Mouse (Mus musculus) R1 (cell line): ENCODE measurements around the gene Zfp800.
A peak's percentile ranks its signal among the peaks of the same experiment; 100 is the strongest.

Experiments
- DNase-seq: peaks from one replicate; pipeline ENCODE4 v3.0.0-alpha.2; 2018; ENCODE audit warnings: low read depth, low spot score

The Zfp800 gene

DNA sequence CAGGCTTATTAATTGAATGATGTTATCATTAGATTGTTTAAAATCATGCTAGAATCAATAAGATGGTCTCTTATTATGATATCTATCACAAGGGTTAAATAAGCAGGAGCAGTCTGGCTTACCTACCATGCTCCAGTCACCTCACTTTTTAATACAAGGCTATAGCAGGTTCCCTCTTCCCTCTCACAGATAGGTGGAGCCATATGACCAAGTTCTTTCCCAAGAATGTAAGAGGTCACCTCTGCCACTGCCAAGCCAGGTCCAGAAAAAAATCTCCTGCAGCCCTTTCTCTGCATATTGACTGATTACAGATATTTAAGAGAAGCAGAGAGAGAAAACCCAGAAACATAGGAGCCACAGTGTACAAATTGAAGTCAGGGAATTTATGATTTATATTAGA is 88.1 kb downstream of the Zfp800 start:
- no peak for DNase-seq

DNA sequence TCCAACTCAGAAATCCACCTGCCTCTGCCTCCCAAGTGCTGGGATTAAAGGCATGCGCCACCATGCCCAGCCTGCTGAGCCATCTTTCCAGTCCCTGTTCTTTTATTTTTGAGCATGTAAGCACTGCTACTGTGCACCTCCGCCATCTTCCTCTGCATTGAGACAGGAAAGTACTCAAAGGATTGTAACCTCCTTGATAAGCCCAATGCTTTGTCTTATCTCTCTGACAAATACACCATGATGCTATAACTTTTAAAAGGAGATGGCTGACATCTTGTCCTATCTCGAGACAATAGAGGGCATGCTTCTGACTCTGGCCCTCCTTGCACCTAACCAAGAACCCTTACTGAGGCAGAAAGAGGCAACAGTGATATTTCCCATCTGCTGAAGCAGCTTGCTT is 88.9 kb downstream of the Zfp800 start:
- no peak for DNase-seq

DNA sequence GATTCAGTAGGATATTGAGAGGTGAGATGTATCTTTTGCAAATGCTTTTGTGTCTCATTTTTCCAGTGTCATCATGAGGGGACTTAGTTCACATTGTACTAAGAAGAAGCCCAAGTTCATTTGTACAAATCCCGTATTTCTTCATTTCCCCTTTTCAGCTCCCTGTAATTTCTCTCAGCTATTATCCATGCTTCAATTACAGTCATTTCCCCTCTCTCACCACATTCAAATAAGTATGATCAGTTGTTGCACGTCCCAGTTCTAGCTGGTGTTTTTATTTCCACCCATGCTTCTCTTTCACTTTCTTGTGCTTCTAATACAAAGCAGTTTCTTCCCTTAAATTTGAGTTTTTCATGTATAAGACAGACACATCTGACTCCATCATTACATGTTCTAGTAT is 91.1 kb downstream of the Zfp800 start:
- no peak for DNase-seq

DNA sequence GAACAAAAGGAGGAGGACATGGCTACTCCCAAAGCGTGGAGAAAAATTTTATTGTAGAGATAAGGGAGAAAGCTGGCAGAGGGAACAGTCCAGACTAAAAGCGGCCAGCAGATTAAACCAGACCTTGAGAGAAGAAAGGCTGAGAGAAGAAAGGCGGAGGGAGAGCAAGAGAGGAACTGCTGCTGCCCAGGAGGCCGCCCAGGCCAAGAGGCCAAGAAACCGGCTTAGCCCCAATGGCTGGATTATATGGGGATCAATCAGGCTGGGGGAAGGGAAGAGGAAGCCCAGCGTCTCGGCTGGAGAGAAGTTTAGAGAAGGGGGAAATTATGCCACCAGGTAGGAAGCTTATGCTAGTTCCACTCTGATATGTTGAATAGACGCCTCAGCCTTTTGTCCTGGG is 101.5 kb downstream of the Zfp800 start:
- DNase-seq: no peak

DNA sequence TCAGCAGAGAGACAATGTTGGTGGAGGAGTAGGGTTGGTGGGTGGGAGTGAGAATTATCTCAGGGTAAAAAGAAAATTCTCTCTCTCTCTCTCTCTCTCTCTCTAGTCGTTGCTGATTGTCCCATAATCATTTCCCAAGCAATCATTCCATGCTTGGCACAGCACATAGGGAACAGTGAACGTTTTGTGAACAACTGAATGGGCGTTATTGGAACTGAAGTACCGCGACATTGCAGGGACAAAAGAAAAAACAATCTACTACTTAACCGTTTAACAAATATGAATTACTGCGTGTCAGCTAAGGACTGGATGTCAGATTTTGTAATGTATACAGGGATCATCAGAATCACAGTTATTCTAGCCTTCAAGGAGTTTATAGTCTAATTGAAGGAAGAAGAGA is 102.2 kb downstream of the Zfp800 start:
- no peak for DNase-seq

DNA sequence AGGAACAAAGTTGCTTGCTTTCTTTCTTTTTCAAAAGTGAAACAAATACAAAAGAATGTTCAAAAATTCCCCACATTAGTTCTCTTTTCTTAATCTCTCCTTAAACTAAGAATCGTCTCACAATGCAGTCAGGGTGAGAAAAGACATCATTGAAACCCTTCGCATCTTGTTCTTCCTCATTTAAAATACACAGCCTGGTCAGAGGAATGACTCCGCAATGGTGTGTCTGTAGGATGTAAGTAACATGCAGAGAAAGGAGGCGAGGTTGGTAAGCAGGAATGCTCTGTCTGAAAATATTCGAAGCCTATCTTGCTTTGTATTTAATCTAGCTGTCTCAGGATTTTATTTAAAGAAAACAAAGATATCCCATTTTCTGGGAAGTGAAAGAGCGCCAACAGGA is 105.0 kb downstream of the Zfp800 start:
- no peak for DNase-seq

DNA sequence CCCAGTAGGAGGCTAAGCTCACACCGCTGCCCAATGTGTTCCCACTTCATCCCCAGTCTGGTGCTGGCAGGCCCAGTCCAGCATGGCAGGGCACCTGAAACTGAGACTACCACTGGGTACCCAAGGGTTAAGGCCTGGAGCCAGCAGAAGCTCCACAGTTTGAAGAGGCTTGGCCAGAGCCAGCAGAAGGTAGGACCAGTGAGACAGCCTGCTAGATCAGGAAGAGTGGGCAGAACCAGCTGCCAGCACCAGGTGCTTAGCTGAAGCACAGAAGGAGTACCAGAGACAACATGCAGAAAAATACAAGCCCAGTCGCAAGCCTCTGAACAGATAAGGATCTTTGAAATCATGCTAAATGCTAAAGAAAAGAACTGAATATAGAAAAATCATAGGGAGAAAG is 117.9 kb downstream of the Zfp800 start:
- no peak for DNase-seq

DNA sequence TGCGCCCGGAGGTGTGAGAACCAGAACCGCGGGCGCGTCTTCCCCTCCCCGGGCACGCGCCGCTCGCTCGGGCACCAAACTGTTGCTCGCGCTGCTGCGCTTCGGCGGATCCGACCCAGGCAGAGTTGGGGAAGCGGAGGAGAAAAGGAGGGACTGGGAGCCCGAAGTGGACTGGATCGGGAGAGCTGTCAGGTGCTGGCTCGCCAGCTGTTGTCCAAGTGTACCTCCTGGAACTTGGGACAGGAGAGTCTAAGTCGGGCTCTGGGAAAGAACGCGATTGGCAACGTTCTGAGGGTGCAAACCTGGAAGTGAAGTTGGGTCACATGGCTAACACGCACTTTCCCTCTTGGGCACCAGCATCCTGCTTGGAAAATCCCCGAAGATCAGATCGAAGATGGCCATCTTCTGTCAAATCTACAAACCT is 135.6 kb downstream of the Zfp800 start:
- peak; percentile 69 for DNase-seq

DNA sequence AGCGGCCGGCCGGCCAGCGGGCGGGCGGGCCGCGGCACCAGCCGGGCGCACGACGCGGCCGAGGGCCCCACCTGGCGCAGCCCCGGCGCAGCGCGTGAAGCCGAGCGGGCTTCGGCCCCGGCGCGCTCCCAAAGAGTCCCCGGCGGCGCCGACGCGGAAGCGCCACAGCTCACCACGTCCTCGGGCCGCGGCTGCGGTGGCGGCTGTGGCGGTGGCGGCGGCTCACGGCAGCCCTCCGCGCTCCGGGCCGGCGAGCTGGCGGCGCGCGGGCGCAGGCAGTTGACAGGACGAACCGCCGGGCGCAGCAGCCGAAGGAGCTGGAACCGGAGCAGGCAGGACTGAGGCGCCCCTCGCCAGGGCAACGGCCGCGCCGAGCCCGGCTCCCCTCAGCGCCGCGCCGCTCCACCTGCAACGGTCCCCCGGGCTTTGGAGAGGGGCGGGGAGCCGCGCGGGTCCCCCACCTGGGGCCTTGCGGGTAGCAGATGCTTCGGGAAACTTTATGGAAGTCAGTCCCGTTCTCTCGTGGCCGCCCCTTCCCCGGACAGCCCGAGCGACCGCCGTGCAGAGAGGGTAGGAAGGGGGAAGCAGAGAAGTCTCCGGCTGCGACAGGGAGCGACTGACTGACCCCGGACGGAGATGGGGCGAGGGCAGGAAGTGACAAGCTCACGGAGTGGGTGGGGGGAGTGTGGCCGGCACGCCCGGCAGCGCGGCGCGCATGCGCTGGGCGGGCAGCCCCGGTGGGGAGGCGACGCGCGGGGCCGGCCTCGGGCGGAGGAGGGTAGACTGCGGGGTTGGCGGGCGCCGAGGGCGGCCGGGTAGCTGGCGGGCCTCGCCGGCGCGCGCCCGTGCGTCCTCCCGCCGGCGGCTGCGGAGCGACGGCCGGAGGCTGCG is 136.3 kb downstream of the Zfp800 start:
- peak; percentile 89 for DNase-seq

DNA sequence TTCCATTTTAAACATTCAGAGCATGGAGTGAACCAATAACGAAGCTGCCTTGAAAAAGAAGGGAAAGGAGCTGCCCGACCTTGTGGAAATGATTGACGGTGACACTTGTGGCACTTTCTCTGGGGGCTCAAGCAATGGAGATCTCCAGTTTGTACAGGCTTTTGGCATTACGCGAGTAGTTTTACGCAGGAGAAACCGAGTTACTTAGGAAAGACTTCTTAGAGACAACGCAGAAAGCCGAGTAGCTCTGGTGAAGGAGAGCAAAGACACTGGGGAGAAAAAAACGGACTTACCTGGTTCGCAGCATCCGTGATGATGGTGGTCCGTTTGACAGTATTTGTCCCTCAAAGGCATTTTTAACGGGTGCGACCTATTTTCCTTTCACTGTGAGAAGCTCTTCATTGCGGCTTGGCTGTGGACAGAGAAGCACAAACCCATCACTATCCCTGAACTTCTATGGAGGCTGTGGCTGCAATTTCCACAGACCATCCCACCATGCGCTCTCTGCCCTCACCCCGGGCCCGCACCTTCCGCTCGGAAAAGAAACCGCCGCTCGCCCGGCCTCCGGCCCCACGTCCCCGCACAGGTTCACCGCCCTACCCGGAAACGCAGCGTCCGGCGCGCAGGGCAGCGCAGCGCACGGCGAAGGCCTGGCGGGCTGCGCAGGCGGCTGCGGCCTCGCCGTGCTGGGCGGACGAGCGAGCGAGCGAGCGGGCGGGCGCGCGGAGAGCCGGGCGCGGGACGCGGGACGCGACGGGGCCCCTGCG is 137.2 kb downstream of the Zfp800 start:
- DNase-seq: peak; percentile 59

DNA sequence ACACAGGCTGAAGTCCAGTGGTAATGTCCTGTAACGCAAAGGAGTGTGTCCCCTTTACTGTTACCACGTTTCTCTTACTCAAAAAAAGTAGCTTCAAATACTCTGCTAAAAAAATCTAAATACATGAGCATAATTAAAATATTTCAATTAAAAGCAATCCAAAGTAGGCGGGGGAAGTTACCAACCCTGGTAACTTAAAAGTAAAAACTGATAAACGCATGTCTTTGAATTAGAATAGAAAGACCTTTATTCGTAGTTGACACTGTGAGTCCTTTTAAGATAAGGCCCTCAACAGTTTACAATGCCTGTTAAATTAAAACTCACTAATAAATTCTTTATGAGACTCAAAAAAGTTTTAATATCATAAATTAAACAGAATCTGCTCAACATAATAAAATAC is 138.1 kb downstream of the Zfp800 start:
- no peak for DNase-seq

DNA sequence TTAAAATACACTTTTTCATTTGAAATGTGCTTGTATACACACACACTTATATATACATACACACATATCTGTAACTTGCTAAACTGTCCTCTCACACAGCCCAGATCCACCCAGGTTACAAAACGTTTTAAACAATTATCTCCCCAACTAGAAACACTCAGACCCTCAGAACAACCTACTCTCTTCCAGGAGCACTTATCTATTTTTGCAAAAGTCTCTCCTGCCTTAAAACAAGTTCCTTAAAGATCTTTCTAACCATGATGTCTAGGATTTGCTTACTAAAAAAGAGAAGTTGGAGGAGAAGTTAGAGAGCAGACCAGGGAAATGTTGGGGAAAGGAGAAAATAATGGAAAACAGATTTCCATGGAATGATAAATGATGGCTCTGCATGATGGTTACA is 139.4 kb downstream of the Zfp800 start:
- DNase-seq: no peak

DNA sequence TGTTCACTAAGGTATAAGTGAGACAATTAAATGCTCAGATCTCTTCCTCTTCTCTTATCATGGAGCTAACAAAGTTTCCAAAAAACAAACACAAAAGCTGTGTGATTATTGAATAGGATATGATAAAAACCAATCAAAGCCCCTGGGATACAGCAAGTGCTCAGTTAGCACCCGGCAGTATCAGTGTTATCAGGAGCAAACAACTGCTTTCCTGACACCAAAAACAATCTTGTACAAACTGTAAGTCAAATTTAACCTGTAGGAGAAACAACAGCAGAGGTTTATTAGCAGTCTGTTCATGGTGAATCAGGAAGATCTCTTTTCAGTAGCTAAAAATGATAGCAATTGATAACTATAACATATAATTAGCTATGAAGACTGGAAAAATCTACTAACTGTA is 140.0 kb downstream of the Zfp800 start:
- DNase-seq: no peak

DNA sequence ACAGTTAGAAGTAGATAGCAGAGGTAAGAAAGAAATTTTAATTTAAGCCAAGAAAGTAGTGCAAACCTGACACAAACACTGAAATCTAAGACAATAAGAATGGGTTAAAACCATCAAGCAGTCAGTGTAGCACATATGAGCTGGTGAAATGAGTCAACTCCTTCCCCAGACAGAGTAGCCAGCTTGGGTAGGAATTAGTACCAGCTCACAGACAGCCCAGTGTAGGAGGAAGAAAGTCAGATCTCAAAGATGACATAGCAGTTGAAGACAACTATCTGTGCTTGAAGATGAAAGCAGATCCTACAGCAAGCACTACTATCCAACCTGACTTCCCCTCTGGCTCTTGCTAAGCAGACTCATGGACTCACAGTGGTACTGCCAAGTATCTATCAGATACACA is 145.0 kb downstream of the Zfp800 start:
- DNase-seq: no peak

DNA sequence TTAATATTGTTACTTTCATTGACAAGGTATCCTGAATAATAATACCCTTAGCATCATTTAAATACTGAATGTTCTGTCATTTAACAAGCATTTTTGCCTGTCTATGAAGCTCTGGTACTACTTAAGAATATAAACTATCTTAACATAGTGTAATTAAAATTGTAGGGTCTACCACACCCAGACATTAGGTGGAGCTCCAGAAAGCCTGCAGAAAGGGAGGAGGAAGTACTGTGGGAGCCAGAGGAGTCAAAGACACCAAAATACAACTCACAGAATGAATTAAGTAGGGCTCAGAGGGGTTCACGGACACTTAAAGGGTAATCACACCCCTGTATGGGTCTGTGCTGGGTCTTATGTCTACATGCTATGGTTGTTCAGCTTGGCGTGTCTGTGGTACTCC is 149.6 kb downstream of the Zfp800 start:
- no peak for DNase-seq

DNA sequence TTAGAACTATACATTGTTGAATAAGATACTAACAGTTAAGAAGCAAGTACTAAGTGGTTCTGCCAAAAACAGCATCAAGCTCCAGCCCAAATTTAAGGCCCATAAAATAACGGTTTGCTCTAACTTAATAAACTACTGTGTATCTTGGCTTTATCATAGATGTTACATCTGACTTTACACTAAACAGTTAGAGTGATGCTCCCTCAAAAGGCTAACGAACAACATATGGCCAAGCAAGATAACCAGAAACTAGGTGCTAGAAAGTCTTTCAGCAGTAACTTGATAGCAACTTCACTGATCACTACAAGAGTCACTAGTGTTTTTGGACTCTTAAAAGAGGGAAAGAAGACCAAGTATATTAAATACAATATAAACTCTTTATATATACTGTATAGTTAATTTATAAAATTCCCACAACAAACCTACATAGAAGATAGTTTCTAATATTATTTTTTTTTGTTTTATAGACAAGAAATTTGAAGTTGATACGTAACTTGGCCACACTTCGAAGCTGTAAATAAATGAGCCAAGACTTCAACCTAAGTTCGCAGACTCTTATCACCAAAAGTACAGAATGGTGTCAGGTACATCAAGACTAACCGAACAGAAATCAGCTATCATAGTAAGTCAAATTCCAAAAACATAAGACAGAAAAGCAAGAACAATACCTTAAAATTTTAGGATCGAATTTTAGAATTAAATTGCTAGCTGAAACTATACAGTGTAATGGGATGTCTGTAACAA is 165.0 kb downstream of the Zfp800 start:
- no peak for DNase-seq

DNA sequence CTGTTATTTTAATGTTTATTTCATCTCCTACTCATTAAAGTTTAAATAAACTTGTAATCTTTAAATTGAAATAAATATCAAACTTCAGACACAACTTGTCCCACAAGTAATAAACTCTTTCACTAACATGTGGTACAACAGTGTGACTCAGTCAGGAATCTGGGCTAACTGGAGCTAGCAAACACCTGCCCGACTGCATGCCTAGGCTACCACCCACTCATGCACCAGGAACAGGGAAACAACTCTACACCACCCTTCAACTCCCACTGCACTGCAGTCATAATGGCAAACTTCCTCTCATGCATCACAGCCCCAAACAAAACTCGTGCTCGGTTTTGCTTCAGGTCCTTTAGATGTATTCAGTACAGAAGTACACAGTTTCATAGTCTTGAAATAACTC is 169.7 kb downstream of the Zfp800 start:
- no peak for DNase-seq

DNA sequence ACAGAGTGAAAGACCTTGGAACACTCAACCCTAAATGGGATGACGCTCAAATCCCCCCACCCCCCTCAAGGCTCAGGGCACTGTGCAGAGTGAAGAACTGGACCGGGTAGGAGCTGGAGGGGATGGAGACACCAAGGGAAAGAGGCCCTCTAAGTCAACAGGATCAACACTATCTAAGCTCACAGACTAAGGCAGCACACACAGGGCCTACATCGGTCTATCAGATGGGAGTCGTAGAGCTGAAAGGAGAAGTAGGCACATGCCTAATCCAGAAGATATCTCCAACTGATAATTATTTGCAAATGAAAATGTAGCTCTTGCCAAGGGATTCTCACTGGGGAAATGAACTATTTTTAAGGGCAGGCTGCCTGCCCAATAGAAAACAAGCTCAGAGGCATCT is 176.8 kb downstream of the Zfp800 start:
- DNase-seq: no peak

DNA sequence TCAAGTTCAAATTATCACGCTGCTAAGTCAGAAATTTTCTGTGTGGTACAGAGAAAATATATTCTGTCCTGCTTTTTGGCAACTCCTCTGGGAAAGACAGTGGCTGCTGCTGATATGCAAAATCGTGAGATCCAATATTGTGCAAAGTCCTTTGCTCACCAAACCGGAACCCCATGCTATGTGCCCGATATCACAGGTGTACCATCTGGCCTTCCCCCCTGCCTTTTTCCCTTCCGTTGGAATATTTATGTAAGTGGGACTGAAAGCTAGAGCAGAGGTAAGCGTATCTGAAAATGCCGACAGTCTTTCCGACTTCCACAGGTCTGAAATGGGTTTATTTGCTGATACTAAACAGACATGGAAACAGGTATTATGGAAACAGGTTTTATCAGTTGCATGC is 179.4 kb downstream of the Zfp800 start:
- no peak for DNase-seq

DNA sequence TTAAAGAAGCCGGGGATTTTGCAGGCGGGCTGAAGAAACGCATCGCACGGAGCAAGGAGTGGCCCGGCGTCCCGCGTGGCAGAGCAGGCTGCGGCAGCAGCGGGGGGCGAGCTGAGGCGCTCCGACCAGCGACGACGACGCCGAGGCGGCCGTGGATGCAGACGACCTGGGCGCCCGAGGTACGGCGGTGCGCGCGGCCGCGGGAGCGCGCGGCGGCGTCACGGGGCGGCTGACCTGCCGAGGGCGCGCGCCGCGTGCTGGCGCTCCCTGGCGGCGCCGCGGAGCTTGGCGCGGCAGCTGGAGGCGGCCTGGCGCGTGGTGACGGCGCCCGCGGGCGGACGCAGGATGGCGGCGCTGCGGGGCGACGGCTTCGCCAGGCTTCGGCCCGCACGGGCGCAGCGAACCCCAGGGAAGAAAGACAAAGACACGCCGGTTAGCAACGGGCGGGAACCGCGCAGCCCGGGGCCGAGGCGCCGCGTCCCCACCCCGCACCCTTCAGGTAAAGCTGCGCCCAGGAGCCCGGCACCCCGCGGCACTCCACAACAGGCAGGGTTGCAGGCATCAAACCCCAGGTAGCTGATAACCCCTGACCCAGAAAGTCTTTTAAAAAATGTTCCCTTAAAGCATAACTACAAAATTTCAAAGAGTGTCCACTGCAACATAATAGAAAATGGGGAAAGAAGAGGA is 182.4 kb downstream of the Zfp800 start:
- DNase-seq: peak; percentile 49

DNA sequence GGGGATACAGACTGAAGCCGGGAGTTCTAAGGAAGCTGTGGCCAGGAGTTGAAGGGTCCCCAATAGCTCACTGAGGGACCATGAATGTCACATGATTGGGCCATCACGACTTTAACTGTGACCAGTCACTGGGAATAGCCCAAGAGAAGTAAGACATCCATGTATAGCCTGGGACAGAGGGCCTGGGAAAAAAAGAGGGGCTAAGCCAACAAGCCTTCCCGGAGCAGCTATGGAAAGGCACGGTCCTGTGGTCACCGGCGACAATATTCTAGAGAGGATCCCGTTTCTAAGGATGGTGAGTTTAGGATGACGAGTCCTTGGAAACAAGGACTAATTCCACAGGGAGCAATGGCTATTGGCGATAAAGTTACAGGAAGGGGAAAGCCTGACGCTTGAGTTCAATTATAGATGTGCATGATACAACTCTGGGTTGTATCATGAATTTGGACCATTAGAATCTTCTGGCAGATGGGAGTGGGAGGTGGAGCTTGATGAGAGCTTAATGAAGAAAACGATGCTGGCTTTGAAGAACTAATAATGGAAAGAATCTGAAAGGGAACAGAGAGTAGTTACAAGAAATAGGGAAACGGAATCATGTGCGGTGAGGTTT is 183.0 kb downstream of the Zfp800 start:
- no peak for DNase-seq
